Mouse (Mus musculus) cortical plate, adult 2 months (tissue): ENCODE data around the gene Camta1. TPM values are rescaled to one million over a fixed set of nuclear protein-coding genes. Genes with fewer than 3 reads are reported as not detected.

ENCODE experiments used
- H3K27ac ChIP-seq: fragments of 200-500 bp; 2 replicates; pipeline ENCODE4 v1.5.1; 2012; ENCODE audit warnings: low read length, control low read depth, inconsistent platforms; ENCODE audit not compliant: insufficient read depth
- H3K4me1 ChIP-seq: fragments of 200-500 bp; 2 replicates; pipeline ENCODE4 v1.6.1; 2011; ENCODE audit warnings: low read length; ENCODE audit not compliant: control insufficient read depth, insufficient read depth
- H3K4me3 ChIP-seq: fragments of 200-500 bp; 2 replicates; pipeline ENCODE4 v1.5.1; 2011; ENCODE audit warnings: mild to moderate bottlenecking, low read length, control low read depth; ENCODE audit not compliant: insufficient read depth
- CTCF ChIP-seq: fragments of 200-500 bp; IDR thresholded peaks from 2 replicates; pipeline ENCODE4 v1.5.1; 2011; ENCODE audit warnings: mild to moderate bottlenecking, control low read depth, low read length; ENCODE audit not compliant: insufficient read depth; ENCODE audit errors: extremely low read depth
- POLR2A ChIP-seq: fragments of 200-500 bp; IDR thresholded peaks from 2 replicates; pipeline ENCODE4 v1.6.1; 2011; ENCODE audit warnings: mild to moderate bottlenecking, low read length, control low read depth; ENCODE audit not compliant: insufficient read depth; ENCODE audit errors: extremely low read depth
- polyA plus RNA-seq: library from polyadenylated mRNA; depleted of rRNA; stranded (reverse); fragments of >200 nt; gene quantifications from 2 replicates; pipeline ENCODE4 v1.2.3, GENCODE M21; 2012

Camta1 gene
- polyA plus RNA-seq, 1 experiment, result 111 TPM

DNA sequence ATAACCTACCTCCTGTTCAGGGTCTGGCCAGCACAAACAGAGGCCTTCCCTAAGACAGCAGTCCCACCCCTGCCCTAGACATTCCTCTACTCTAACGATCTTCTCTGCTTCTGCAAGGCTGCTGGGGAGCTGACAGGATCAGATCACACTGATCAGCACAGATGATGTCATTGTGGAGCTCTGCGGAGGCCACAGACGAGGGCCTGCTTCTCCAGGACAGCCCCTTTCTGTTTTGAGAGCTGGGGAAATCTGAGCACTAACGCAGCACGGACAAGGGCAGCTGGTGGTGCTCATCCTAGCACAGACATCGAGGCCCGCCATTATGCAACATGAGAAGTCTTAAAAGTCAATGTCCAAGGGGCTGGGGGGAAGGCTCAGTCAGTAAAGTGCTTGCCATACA is 151.2 kb downstream of the Camta1 start:
- H3K4me1 ChIP-seq, result peaks cover 2% of the 10 kb centered on the region; the same call in 1 of the 2 replicates
- no peak overlapping the region for H3K27ac ChIP-seq
- no peak overlapping the region for H3K4me3 ChIP-seq
- TF ChIP-seq POLR2A (no peak), CTCF (no peak)

DNA sequence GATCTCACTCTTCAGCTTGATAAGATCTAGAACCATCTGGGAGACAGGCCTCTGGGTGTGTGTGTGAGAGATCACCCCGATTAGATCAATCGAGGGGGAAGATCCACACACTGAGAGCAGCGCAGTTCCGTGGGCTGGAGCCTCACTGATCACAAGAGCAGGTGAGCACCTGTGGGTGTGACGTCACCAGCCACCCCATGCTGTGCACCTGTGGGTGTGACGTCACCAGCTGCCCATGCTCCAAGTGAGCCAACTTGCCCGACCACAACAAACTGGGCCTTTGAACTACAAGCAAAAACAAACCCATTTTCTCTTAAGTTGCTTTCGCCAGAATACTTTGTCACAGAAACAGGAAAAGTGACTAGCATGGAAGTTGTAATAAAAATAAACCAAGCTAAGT is 152.4 kb downstream of the Camta1 start:
- no peak overlapping the region for H3K4me3 ChIP-seq
- TF ChIP-seq POLR2A (no peak), CTCF (no peak)
- H3K27ac ChIP-seq, result no peak overlapping the region
- peaks cover 2% of the 10 kb centered on the region; the same call in 1 of the 2 replicates for H3K4me1 ChIP-seq

DNA sequence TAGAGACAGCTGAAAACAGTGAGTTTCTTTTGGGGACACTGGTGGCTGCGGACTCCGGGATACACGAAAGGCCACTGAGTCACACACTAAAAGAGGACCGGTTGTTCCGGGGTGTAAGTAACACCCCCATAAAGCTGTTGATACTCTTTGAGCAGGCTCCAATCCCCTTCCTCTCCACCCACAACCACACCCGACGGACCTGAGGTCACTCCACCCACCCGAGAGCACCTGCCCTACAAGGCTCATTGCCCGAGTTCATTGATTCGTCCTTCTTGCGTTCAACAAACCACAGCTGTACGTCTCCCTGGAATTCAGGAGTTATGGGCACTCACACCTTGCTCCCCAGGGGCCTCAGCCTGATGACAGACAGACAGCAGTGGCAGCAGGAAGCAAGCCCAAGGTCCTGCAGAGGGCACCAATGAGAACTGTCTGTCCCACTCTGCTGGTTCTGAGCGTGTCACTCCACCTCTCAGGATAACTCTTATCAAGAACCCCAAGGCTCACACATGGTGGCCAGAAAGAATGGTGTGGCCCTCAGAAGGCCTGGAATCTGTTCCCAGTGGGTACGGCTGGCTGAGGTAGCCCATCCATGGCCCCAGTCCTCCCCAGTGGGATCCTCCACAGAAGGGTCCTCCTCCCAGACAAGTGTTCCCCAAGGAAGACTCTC is 158.5 kb downstream of the Camta1 start:
- H3K27ac ChIP-seq, result no peak overlapping the region
- H3K4me1 ChIP-seq, result no peaks in the 10 kb centered on the region
- no peak overlapping the region for H3K4me3 ChIP-seq
- TF ChIP-seq CTCF (no peak), POLR2A (no peak)

DNA sequence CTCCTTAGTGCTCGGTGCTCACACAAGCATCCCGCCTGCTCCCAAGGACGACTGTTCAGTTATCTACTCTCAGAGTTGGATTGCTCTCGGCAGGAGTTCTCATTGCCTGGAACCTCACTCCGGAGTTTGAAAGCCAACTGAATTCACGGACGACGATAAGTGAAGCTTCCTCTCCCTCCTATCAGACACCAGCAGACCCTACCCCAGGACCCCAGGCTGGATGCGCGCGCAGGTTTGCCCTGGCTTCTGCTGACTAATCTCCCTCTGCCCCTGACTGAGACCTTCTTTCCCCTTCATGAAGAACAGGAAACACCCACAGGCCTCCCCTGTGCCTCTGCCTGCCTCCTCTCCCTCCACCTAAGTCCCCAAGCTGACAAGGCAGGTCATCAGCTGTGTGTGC is 159.2 kb downstream of the Camta1 start:
- H3K4me1 ChIP-seq, result no peaks in the 10 kb centered on the region
- H3K27ac ChIP-seq, result no peak overlapping the region
- no peak for TF ChIP-seq CTCF
- no peak for TF ChIP-seq POLR2A
- H3K4me3 ChIP-seq, result no peak overlapping the region

DNA sequence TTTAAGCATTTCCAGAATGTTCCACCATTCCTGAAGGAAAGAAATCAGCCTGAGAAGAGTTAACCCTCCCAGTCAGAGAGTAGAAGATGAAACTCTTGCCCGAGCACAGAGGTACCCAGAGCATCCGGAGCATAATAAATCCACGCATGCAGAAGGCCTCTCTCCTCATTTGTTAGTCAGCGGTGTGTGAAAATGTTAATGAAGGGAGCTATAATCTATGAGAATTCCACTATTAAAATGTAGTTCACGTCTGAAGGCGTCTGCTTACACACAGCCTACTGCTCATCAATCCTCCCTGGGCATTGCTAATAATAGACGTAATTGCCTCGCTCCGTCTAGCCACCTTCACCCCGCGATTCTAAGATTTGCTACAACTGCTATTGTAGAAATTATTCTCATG is 165.7 kb downstream of the Camta1 start:
- TF ChIP-seq CTCF, result no peak
- no peak for TF ChIP-seq POLR2A
- Histone ChIP-seq H3K27ac (no peak overlapping the region), H3K4me1 (no peaks in the 10 kb centered on the region), H3K4me3 (no peak overlapping the region)

DNA sequence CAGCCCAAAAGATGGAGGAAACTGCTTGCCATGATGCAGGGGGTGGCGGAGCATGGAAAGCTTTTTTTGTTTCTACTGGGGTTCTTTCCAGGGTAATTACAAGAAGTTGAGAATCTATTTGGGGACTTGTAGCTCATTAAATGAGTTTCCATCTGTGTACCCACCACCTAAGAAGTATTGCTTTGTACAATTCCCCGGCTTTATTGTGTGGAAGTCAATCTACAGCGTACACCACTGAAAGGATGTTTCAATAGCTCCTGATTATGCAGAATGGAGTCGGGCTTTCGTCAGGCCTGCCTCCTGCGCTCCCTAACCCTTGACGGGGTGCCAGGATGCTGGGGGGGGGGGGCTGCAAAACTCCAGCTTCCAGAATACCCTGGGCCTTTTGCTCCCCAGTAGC is 167.1 kb downstream of the Camta1 start:
- no peak overlapping the region for H3K4me3 ChIP-seq
- H3K4me1 ChIP-seq, result no peaks in the 10 kb centered on the region
- H3K27ac ChIP-seq, result no peak overlapping the region
- TF ChIP-seq POLR2A, result no peak
- no peak for TF ChIP-seq CTCF

DNA sequence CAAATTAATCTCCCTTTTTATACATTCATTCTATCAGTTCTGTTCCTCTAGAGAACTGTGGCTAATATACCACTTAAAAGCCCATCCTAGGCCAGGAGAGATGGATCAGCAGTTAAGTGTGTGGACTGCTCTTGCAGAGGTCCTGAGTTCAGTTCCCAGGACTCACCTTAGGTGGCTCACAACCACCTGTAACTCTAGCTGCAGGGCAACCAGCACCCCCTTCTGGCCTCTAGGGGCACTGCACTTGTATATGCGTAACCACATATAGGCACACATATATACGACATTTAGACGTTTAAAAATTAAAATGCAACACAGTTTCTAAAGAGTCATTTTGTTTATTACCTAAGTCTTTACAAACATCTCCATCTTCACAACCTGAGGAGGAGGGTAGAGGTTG is 167.6 kb downstream of the Camta1 start:
- Histone ChIP-seq H3K27ac (no peak overlapping the region), H3K4me1 (no peaks in the 10 kb centered on the region), H3K4me3 (no peak overlapping the region)
- TF ChIP-seq POLR2A, result no peak
- TF ChIP-seq CTCF, result no peak; the same call in 1 of the 2 replicates

DNA sequence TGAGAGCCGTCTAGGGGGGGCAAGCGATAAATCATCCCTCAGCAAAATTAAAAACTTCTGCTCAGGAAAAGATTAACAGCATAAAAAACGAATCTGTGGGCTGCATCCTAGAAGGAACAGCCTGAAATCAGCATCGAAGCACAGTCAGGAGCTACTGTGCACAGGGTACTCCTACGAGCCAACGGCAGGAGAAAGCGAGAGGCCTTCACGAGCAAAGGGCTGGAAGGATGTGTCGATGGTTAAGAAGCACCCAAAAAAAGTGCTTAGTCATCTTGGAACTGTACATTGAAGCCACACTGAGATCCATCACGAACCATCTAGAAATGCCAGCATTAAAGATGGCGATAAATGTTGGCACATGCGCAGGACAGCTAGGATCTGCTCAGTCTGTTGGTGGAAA is 171.6 kb downstream of the Camta1 start:
- H3K4me1 ChIP-seq, result no peaks in the 10 kb centered on the region
- H3K27ac ChIP-seq, result no peak overlapping the region
- TF ChIP-seq POLR2A (no peak), CTCF (no peak)
- H3K4me3 ChIP-seq, result no peak overlapping the region

DNA sequence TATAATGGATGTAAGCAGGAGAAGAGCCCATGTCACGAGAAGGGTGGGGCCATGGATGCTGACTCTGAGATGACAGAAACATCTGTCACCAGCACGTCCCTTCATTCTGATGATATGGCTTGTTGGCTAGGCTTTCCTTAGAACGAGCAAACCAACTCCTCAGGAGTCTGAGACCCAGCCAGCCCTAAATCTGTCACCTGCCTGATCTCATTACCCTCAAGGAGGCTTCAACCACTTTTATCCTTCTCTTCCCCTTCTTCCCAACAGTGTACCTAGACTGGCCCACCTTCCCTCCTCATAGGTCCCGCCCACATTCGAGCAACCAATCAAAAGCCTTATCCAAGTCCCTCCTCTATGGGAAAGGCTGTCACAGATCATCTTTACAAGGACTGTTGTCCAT is 173.5 kb downstream of the Camta1 start:
- no peaks in the 10 kb centered on the region for H3K4me1 ChIP-seq
- TF ChIP-seq POLR2A (no peak), CTCF (no peak)
- no peak overlapping the region for H3K27ac ChIP-seq
- no peak overlapping the region for H3K4me3 ChIP-seq

DNA sequence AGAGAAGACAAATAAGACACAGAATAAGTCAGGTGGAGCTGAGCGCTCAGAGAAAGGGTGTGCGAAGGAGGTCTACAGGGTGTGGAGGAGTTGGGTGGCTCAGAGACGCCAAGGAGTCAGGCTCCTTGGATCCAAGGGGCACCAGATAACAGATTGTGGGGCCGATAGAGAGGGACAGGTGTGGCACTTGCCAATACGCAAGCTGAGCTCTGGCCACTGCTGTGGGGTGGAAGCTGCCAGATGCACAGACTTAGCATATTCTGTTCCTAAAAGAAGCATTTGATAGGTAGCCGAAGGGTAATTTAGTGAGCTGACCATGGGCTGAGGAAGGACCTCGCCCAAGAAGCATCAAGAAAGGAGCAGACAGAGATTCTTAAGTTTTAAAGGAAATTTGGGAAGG is 177.1 kb downstream of the Camta1 start:
- no peak overlapping the region for H3K27ac ChIP-seq
- no peak for TF ChIP-seq POLR2A
- TF ChIP-seq CTCF, result no peak
- H3K4me3 ChIP-seq, result no peak overlapping the region
- H3K4me1 ChIP-seq, result no peaks in the 10 kb centered on the region
